Mouse (Mus musculus) spleen, adult 2 months (tissue): Measurements from ENCODE around the gene Ucp3.

Experiments
- CTCF ChIP-seq: fragments of 200-500 bp; IDR thresholded peaks from 2 replicates; pipeline ENCODE4 v1.5.1; 2011; ENCODE audit warnings: mild to moderate bottlenecking, inconsistent platforms; ENCODE audit not compliant: insufficient read depth, insufficient read length, insufficient replicate concordance; ENCODE audit errors: extremely low read depth
- POLR2A ChIP-seq: fragments of 200-500 bp; IDR thresholded peaks from 2 replicates; pipeline ENCODE4 v1.6.1; 2011; ENCODE audit warnings: low read depth, low read length, inconsistent platforms

DNA sequence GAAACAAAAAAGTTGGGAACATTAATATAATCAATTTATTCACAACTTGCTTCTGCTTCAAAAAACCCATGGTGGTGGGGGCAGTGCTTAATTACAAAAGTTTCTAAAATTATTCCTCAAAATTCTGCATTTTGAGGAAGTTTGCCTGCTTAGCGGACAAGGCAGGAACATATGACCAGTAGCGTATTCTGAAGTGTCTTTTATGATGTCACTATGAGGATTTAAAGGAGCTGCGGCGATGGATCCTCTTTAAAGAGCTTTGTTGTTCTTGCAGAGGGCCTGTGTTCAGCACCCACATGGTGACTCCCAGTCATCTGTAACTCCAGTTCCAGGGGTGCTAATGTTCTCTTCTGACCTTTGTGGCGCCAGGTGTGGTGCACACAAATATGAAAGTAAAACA is 58.0 kb downstream of the Ucp3 start:
- TF ChIP-seq CTCF = no peak
- TF ChIP-seq POLR2A = no peak
